Mouse (Mus musculus) spleen, postnatal 14 days (tissue): ENCODE results near the gene Slc22a4.
"Not testable (repeated sequence)": the region's sequence is repeated elsewhere in the genome, so short reads cannot be mapped to it uniquely, and the experiment has no call there.

Experiments used
- DNase-seq, 2 experiments: peaks; one replicate each; pipeline ENCODE4 v3.0.0; 2021 to 2022; ENCODE audit warnings: low spot score in 2 of 2

Gene Slc22a4

GRCm38 (mm10) chr11:54057428-54057827, 29.5 kb upstream of the Slc22a4 start:
- DNase-seq: no peak

DNA sequence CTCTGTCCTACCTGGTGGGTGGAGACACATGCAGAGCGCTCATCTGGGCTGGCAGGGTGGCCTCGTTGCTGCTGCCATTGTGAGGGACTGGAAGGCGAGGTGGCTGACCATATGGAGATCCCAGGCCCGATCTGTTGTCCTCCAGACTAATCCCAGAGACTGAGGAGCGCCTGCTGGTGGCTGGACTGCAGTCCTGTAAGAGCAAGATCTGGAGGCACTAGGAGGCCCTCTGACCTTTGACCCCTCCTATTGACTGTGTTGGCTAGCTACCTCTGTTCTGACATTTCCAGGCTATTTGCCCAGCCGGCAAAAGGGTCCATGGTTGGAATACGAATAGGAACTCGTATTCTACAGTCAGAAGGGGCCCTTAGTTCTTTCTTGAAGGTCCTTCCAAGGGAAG, 28.2 kb upstream of the Slc22a4 start:
- DNase-seq: no peak

- peak in 1 of 2 experiments; percentile 36 for DNase-seq
Measured at GRCm38 (mm10) chr11:54054257-54054656, 26.4 kb upstream of the Slc22a4 start.

- DNase-seq: no peak
Measured at GRCm38 (mm10) chr11:54053090-54053489, 25.2 kb upstream of the Slc22a4 start.

GRCm38 (mm10) chr11:54052128-54052527, 24.2 kb upstream of the Slc22a4 start:
- no peak for DNase-seq

DNA sequence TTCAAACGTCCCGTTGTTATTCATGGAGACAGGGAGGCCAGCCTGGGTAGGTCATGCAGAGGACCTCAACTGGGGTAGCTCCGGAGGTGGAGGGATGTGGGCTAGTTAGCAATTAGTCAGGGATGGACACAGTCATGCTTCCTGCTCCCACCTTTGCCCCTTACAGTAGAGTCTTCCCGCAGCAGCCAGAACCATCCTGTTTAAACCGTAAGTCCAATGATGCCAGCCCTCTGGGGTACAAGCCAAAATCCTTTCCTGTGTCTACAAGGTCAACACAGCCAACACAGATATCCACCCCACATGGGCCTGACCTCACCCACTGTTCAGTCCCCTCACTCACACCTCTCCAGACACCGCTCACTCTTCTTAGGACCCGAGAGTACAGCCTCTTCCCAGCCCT, 23.3 kb upstream of the Slc22a4 start:
- no peak for DNase-seq

DNA sequence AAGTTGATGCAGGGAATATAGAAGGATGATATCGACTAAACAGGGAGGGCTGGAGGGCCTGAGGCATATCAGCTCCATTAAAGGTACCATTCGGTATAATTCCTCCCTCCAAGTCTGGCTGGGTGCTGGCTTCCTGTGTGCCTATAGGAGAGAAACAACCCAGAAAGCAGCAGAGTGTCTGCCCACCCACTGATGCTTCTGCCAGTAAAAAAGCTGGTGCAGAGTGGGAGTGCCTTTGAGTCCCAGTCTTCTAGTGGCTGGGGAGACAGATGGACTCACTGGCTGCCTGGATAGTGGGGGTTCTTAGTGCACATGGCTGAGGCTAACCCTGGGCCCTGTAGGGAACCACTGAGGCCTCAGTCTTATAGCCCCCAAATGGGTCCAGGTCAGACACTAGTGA, 22.3 kb upstream of the Slc22a4 start:
- no peak for DNase-seq

GRCm38 (mm10) chr11:54040676-54041075, 12.8 kb upstream of the Slc22a4 start:
- DNase-seq: no peak

- not testable (repeated sequence) for DNase-seq
Measured at GRCm38 (mm10) chr11:54032872-54033271, 5.0 kb upstream of the Slc22a4 start.

DNA sequence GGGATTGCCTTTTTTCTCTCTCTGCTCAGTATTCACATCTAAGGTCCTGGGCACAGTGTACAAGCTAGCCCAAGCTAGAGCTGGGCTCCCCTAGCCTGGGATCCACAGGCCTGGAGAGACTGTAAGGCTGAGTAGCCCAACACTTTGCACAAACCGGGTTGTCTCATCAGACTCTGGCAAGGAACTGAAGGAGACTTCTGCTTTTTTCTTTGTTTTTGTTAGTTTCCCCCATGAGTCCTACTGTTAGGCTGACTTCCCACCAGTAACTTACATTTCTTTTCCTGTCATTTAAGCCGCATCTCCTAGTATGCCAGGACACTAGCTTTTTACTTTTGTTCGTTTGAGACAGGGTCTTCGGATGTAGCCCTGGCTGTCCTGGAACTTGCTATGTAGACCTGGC, 1.1 kb upstream of the Slc22a4 start:
- DNase-seq: no peak

GRCm38 (mm10) chr11:54027131-54028043, 503 bp downstream of the Slc22a4 start:
- DNase-seq: peak in 1 of 2 experiments; percentile 18

DNA sequence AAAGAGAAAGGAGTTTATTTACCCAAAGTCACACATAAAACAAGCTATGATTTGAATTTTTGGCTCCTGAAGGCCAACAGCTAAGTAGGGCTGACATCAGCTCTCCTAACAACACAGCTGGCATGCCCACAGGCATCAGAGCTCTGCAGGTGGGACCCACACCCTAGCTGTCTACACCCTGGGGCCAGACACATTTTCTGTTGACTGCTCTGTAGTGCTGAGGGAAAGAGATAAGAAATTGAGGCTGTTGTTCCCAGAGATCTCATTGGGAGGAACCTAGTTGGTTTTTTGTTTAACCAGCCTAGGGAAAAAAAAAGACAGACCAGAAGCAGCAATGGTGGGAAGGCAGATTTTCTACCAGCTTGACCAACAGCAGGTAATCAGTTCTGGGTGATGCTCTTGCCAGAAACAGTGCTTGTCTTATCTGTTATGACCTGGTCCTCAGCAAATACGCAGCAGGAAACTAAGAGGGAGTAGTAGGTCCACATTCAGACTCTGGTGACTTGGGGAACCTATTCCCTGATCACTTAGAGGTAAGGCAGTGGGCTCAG, 1.3 kb downstream of the Slc22a4 start:
- DNase-seq: peak; percentile 33 to 57

- no peak for DNase-seq
Measured at GRCm38 (mm10) chr11:54021396-54022093, 6.3 kb downstream of the Slc22a4 start.

- DNase-seq: no peak
Measured at GRCm38 (mm10) chr11:54018893-54019732, 8.8 kb downstream of the Slc22a4 start.

DNA sequence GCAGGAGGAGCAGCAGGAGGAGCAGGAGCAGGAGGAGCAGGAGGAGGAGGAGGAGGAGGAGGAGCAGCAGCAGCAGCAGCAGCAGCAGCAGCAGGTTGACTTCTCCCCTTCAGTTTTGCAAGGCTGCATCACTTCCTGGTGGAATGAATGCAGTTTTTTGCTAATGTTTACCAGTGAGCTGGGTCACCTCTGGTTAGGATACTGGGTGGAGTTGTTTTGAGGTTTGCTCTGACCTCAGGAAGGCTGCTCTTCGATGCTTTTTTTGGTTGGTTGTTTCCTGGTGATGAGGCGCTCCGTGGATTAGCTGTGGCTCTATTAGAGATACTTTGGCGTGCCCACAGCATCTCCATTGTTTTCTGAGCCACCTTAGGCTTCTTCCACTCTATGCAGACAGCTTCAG, 10.3 kb downstream of the Slc22a4 start:
- DNase-seq: no peak

DNA sequence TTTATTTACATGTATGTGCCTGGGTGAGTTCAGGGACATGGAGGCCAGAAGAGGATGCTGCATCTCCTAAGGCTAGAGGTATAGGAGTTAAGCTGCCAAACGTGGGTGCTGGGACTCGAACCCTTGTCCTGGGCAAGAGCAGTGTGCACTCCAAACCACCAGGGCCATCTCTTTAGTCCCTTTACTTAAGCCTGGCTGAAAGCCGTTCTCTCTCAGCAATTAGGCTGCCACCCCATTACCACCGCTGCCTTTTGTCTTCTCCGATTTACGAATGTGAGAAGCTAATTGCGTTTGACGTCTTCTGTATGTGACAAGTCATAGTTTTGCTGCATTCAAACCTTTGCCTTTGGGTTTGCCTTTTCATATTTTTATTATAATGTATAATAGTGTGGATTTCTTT, 11.8 kb downstream of the Slc22a4 start:
- no peak for DNase-seq

DNA sequence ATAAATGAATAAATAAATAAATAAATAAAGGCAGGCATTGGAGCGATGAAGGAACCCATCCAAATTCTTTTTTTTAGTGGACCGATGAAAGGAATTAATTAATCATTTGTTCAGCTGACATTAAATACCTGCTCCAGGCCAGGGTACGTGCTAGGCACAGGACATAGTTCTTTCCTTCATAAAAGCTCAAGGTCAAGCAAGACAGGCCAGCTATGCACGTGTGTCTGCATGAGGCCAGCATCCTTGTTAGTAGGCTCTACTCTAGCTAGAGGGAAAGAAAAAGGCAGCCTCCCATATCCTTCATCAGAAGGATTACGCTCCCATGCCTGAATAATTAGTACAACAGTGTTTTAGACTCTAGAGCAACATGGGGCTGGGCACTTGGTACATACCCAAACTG, 14.9 kb downstream of the Slc22a4 start:
- DNase-seq: no peak

GRCm38 (mm10) chr11:54011255-54011654, 16.6 kb downstream of the Slc22a4 start:
- no peak for DNase-seq

- no peak for DNase-seq
Measured at GRCm38 (mm10) chr11:54008416-54008920, 19.4 kb downstream of the Slc22a4 start.

DNA sequence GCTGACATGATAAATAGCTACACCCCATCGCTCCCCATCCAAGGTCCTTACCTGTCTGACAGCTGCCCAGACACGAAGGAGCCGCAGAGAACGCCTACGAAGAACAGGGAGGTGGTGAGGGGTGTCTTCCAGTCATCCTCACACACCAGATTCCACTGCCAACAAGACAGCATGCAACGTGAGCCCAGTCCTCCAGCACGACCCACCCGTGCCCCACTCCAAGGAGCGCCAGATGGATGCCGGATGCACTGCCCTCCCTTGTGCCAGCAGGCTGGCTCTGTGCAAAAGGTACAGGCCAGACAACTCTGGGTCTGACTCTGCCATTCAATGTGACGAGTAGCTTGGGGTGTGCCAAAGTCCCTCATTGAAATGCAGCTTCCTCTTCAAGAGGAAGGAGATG, 20.2 kb downstream of the Slc22a4 start:
- DNase-seq: no peak

DNA sequence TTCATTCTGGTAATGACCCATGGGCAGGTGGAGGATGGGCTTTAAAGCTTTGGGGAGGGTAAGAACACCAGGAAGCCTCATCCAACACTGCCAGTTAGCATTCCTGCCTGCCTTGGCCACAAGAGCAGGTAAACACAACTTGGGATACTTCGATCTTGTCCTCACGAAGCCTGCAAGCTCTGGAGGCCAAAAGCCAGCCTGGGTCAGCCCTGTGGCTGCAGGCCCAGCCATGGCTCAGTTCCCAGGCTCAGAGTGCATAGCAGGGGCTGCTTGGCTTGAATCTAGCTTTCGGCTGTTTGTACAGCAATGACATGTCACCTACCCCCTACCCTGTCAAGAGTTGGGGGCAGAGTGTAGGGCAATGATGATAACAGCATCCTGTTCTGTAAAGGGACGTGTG, 21.0 kb downstream of the Slc22a4 start:
- no peak for DNase-seq

- not testable (repeated sequence) for DNase-seq
Measured at GRCm38 (mm10) chr11:54006362-54006761, 21.5 kb downstream of the Slc22a4 start.
